8 mouse cellular contexts compared by ENCODE assay signal in genomic region chr6:85588568-85588967, GRCm38 (mm10). TPM values are rescaled to one million over a fixed set of nuclear protein-coding genes. Genes with fewer than 3 reads are reported as not detected.
A peak's percentile ranks its signal among the peaks of the same experiment; 100 is the strongest.
DNase-seq lines count a peak whose midpoint lies in the region; ATAC-seq and TF ChIP-seq lines count a peak whose summit lies in the region.

No protein-coding gene starts in this region.

- no peaks in the 10 kb centered on the region; the same call in 1 of the 2 replicates for H3K4me1 ChIP-seq in cerebellum, adult 2 months (ENCODE audit: control insufficient read depth, insufficient read depth, low read length)
- H3K4me1 ChIP-seq in neural tube, embryonic 11.5 days (ENCODE audit: control insufficient read depth, insufficient read depth, low read length), result peaks cover 9% of the 10 kb centered on the region
- peaks cover 21% of the 10 kb centered on the region for H3K4me1 ChIP-seq in limb, embryonic 13.5 days
- no peaks in the 10 kb centered on the region for H3K4me1 ChIP-seq in stomach, postnatal 0 days (replicated peaks; ENCODE audit: control insufficient read depth, insufficient read depth)

- WGBS in cerebellum, adult 2 months, result 3% methylated on average over 4 of the region's 4 CpGs
- WGBS in neural tube, embryonic 11.5 days, result 13% methylated on average over 4 of the region's 4 CpGs
- 5% methylated on average over 4 of the region's 4 CpGs for WGBS in limb, embryonic 13.5 days
- 7% methylated on average over 4 of the region's 4 CpGs for WGBS in stomach, postnatal 0 days

- no peak for TF ChIP-seq CTCF in cerebellum, adult 2 months (IDR thresholded peaks at IDR 0.05; ENCODE audit: borderline replicate concordance, insufficient read depth, low read depth, low read length)
- no peak for TF ChIP-seq CTCF in stomach, postnatal 0 days (IDR thresholded peaks at IDR 0.05; ENCODE audit: low read depth)

- H3K9ac ChIP-seq in neural tube, embryonic 11.5 days (ENCODE audit: low read length), result peak overlapping the region; percentile 67
- H3K9ac ChIP-seq in limb, embryonic 13.5 days, result peak overlapping the region; percentile 90
- no peak overlapping the region for H3K9ac ChIP-seq in stomach, postnatal 0 days (ENCODE audit: low read length)

- TF ChIP-seq EP300 in stomach, postnatal 0 days (optimal IDR thresholded peaks at IDR 0.05), result no peak

- TF ChIP-seq POLR2A in cerebellum, adult 2 months (IDR thresholded peaks at IDR 0.05; ENCODE audit: borderline replicate concordance, insufficient read depth, low read length), result no peak

- DNase-seq in cerebellum, adult 2 months, result no peak
- peak; percentile 18 for DNase-seq in neural tube, embryonic 11.5 days (ENCODE audit: low spot score)
- no peak for DNase-seq in neural tube, embryonic 10.5 days (ENCODE audit: extremely low spot score, low spot score)
- no peak for DNase-seq in stomach, postnatal 0 days (ENCODE audit: low spot score)
- no peak for DNase-seq in spleen, postnatal 4 days (ENCODE audit: low spot score in 2 of 2)
- DNase-seq in layer of hippocampus, adult 8-10 months (ENCODE audit: low spot score in 2 of 2), result no peak

- H3K36me3 ChIP-seq in neural tube, embryonic 11.5 days (ENCODE audit: control insufficient read depth, insufficient read depth, low read length), result no peaks in the 10 kb centered on the region
- no peaks in the 10 kb centered on the region for H3K36me3 ChIP-seq in limb, embryonic 13.5 days
- H3K36me3 ChIP-seq in stomach, postnatal 0 days (ENCODE audit: control insufficient read depth, insufficient read depth, low read length), result no peaks in the 10 kb centered on the region

- no peak for ATAC-seq in cerebellum, adult (ENCODE audit: insufficient number of reproducible peaks, low FRiP score, low TSS enrichment)
- no peak for ATAC-seq in neural tube, embryonic 11.5 days (ENCODE audit: insufficient read depth, low FRiP score, low TSS enrichment)
- no peak for ATAC-seq in limb, embryonic 13.5 days (ENCODE audit: low FRiP score, low read depth)
- no peak for ATAC-seq in stomach, postnatal 0 days (ENCODE audit: low FRiP score, low TSS enrichment)

- H3K27ac ChIP-seq in cerebellum, adult 2 months (ENCODE audit: insufficient read depth, low read length), result no peak overlapping the region
- no peak overlapping the region for H3K27ac ChIP-seq in neural tube, embryonic 11.5 days (ENCODE audit: low read depth, low read length)
- H3K27ac ChIP-seq in limb, embryonic 13.5 days, result no peak overlapping the region
- no peak overlapping the region for H3K27ac ChIP-seq in stomach, postnatal 0 days (replicated peaks)

- no peaks in the 10 kb centered on the region for H3K9me3 ChIP-seq in neural tube, embryonic 11.5 days (ENCODE audit: control insufficient read depth, low read length)
- H3K9me3 ChIP-seq in limb, embryonic 13.5 days, result no peaks in the 10 kb centered on the region
- H3K9me3 ChIP-seq in stomach, postnatal 0 days (ENCODE audit: control insufficient read depth, low read length), result no peaks in the 10 kb centered on the region

- H3K27me3 ChIP-seq in cerebellum, adult 2 months (ENCODE audit: control insufficient read depth, insufficient read depth, low read length), result no peaks in the 10 kb centered on the region
- H3K27me3 ChIP-seq in neural tube, embryonic 11.5 days (ENCODE audit: control insufficient read depth, insufficient read depth, low read length), result no peaks in the 10 kb centered on the region
- no peaks in the 10 kb centered on the region for H3K27me3 ChIP-seq in limb, embryonic 13.5 days
- no peaks in the 10 kb centered on the region for H3K27me3 ChIP-seq in stomach, postnatal 0 days (ENCODE audit: control insufficient read depth, insufficient read depth, low read length)

- H3K4me3 ChIP-seq in cerebellum, adult 2 months (replicated peaks; ENCODE audit: insufficient read depth, low read depth, low read length), result peak overlapping the region; percentile 98
- H3K4me3 ChIP-seq in neural tube, embryonic 11.5 days (ENCODE audit: low read depth, low read length), result peak overlapping the region; percentile 76
- H3K4me3 ChIP-seq in limb, embryonic 13.5 days, result peak overlapping the region; percentile 93
- H3K4me3 ChIP-seq in stomach, postnatal 0 days (ENCODE audit: low read depth, low read length), result peak overlapping the region; percentile 73

- peak overlapping the region; percentile 54 for H3K4me2 ChIP-seq in neural tube, embryonic 11.5 days (ENCODE audit: low read depth)
- H3K4me2 ChIP-seq in limb, embryonic 13.5 days (replicated peaks), result peak overlapping the region; percentile 79
- H3K4me2 ChIP-seq in stomach, postnatal 0 days (replicated peaks; ENCODE audit: low read depth), result peak overlapping the region; percentile 94

RNA-seq across cellular contexts. Expression of gene Alms1, which starts 1.2 kb away (rescaled TPM):
- 14.1 and 14.9 TPM in 2 replicates for polyA plus RNA-seq in cerebellum, adult 2 months (2012; rRNA removed)
- 6.8 and 7.0 TPM in 2 replicates for polyA plus RNA-seq in neural tube, embryonic 11.5 days (2014; fragmentation: Nextera tagmentation; extraction: Ambion mirVana)
- polyA plus RNA-seq in limb, embryonic 13.5 days (2015; fragmentation: Nextera tagmentation; extraction: Ambion mirVana), result 6.2 and 6.6 TPM in 2 replicates
- 0.98 and 1.2 TPM in 2 replicates for polyA plus RNA-seq in stomach, postnatal 0 days (2015; fragmentation: Nextera tagmentation; extraction: Ambion mirVana)
- total RNA-seq in layer of hippocampus, adult 8-10 months (2022), result 10 to 100 TPM in 1 of 4 experiments, 1 to 10 TPM in 3; 7.2 to 10.1 (median 8.4) TPM
